Mouse (Mus musculus) intestine, embryonic 15.5 days (tissue): ENCODE data around the gene Btbd9. TPM values are rescaled to one million over a fixed set of nuclear protein-coding genes. Genes with fewer than 3 reads are reported as not detected.

Experiments
- ATAC-seq: fragments of 200-750 bp; cut with Nextera tagmentation; 2 replicates; pipeline ENCODE4 v1.8.0; 2017; ENCODE audit warnings: moderate TSS enrichment, moderate library complexity
- H3K27ac ChIP-seq: fragments of 300-500 bp; sonication (generic); 2 replicates; pipeline ENCODE4 v1.5.1; 2015; ENCODE audit warnings: mild to moderate bottlenecking, inconsistent platforms
- H3K27me3 ChIP-seq: fragments of 300-500 bp; sonication (generic); replicated peaks from 2 replicates; pipeline ENCODE4 v1.6.1; 2015; ENCODE audit warnings: inconsistent platforms
- H3K36me3 ChIP-seq: fragments of 300-500 bp; sonication (generic); 2 replicates; pipeline ENCODE4 v1.6.1; 2015; ENCODE audit warnings: inconsistent platforms
- H3K4me1 ChIP-seq: fragments of 300-500 bp; sonication (generic); replicated peaks from 2 replicates; pipeline ENCODE4 v1.6.1; 2015; ENCODE audit warnings: inconsistent platforms
- H3K4me2 ChIP-seq: fragments of 300-500 bp; sonication (generic); replicated peaks from 2 replicates; pipeline ENCODE4 v1.6.1; 2015; ENCODE audit warnings: mild to moderate bottlenecking, inconsistent platforms
- H3K4me3 ChIP-seq: fragments of 300-500 bp; sonication (generic); replicated peaks from 2 replicates; pipeline ENCODE4 v1.5.1; 2015; ENCODE audit warnings: inconsistent platforms
- H3K9ac ChIP-seq: fragments of 300-500 bp; sonication (generic); 2 replicates; pipeline ENCODE4 v1.6.1; 2015; ENCODE audit warnings: inconsistent platforms
- H3K9me3 ChIP-seq: fragments of 300-500 bp; sonication (generic); 2 replicates; pipeline ENCODE4 v1.6.1; 2016; ENCODE audit warnings: inconsistent platforms
- WGBS: fragments of 180-500 bp; shearing (Covaris S2); methylation state at CpG from one replicate; pipeline ENCODE4 v1.1.7; 2015; 5-methylcytosine and 5-hydroxymethylcytosine counted together
- polyA plus RNA-seq: library from polyadenylated mRNA; unstranded; fragments of >200 nt; fragmentation: Nextera tagmentation; extraction: Ambion mirVana; gene quantifications from 2 replicates; pipeline ENCODE4 v1.2.1, GENCODE M21; 2015

Btbd9 gene
- polyA plus RNA-seq, 1 experiment from 2014 or later = 52.8 TPM

DNA sequence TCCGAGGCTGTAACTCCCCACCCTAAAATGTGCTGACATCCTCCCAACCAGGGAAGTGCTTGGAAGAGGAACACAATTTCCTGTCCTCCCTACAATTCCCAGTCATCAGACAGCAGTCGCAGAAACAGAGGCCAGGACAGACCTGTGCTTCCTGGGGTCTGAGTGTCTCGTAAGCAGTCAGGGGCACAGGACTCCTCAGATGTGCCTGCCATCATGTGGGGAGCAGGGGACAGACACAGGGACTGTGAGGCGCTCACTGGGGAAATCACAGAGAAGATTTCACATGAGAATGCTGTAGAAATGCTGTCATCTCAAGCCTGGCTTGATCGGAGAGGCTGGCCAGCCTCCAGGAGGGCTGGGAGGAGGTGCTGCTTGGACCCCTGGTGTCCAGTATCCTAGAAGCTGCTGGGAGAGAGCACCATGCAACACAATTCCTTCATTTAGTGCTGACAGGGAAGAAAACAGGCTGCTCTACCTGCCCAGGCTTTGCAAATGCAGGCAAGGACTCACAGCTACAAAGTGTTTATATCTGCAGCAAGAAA is 308.8 kb downstream of the Btbd9 start:
- no peak for ATAC-seq
- H3K4me3 ChIP-seq = no peak overlapping the region
- 71% methylated on average over 5 of the region's 5 CpGs for WGBS
- H3K36me3 ChIP-seq = no peaks in the 10 kb centered on the region
- H3K4me2 ChIP-seq = no peak overlapping the region
- no peaks in the 10 kb centered on the region for H3K27me3 ChIP-seq
- no peaks in the 10 kb centered on the region for H3K9me3 ChIP-seq
- H3K27ac ChIP-seq = no peak overlapping the region
- H3K9ac ChIP-seq = no peak overlapping the region
- peaks cover 16% of the 10 kb centered on the region for H3K4me1 ChIP-seq

- H3K9me3 ChIP-seq = no peaks in the 10 kb centered on the region
- 51% methylated on average over 2 of the region's 2 CpGs for WGBS
- no peak overlapping the region for H3K4me3 ChIP-seq
- H3K4me2 ChIP-seq = no peak overlapping the region
- no peak overlapping the region for H3K9ac ChIP-seq
- no peaks in the 10 kb centered on the region for H3K36me3 ChIP-seq
- no peaks in the 10 kb centered on the region for H3K27me3 ChIP-seq
- H3K4me1 ChIP-seq = peaks cover 34% of the 10 kb centered on the region
- peak overlapping the region; percentile 58; the same call in 1 of the 2 replicates for H3K27ac ChIP-seq
- ATAC-seq = peak; percentile 81
Observed at GRCm38 (mm10) chr17:30263535-30263934, 312.8 kb downstream of the Btbd9 start.

GRCm38 (mm10) chr17:30262943-30263342 is 313.3 kb downstream of the Btbd9 start:
- H3K4me3 ChIP-seq = no peak overlapping the region
- 61% methylated on average over 6 of the region's 6 CpGs for WGBS
- H3K4me2 ChIP-seq = no peak overlapping the region
- no peaks in the 10 kb centered on the region for H3K36me3 ChIP-seq
- no peak for ATAC-seq
- H3K9me3 ChIP-seq = no peaks in the 10 kb centered on the region
- H3K4me1 ChIP-seq = peaks cover 34% of the 10 kb centered on the region
- H3K27me3 ChIP-seq = no peaks in the 10 kb centered on the region
- no peak overlapping the region for H3K9ac ChIP-seq
- H3K27ac ChIP-seq = peak overlapping the region; percentile 58

DNA sequence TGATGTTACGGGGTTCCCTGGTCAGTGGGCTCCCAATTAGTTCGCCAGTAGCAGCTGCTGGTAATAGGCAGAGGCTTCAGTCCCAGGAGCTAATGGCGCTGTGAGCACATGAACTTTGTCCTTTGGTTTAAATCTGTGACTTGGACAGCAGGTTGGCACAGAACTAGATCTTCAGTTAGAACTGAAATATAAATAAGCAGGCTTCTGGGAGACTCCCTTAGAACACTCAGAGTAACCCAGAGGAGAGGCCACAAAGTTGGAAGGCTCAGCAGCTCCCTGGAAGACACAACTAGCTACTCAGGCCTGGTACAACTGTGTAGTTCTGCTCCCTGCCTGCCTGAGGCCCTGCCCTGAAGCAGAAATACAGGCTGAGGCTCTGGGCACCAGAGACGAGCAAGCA is 313.8 kb downstream of the Btbd9 start:
- H3K4me3 ChIP-seq = no peak overlapping the region
- H3K9me3 ChIP-seq = no peaks in the 10 kb centered on the region
- H3K4me2 ChIP-seq = no peak overlapping the region
- H3K36me3 ChIP-seq = no peaks in the 10 kb centered on the region
- WGBS = 67% methylated on average over 4 of the region's 4 CpGs
- no peaks in the 10 kb centered on the region for H3K27me3 ChIP-seq
- no peak overlapping the region for H3K9ac ChIP-seq
- peak overlapping the region; percentile 58; the same call in 1 of the 2 replicates for H3K27ac ChIP-seq
- peaks cover 31% of the 10 kb centered on the region for H3K4me1 ChIP-seq
- ATAC-seq = no peak

GRCm38 (mm10) chr17:30261983-30262340 is 314.3 kb downstream of the Btbd9 start:
- ATAC-seq = no peak
- WGBS = 87% methylated on average over 3 of the region's 3 CpGs

DNA sequence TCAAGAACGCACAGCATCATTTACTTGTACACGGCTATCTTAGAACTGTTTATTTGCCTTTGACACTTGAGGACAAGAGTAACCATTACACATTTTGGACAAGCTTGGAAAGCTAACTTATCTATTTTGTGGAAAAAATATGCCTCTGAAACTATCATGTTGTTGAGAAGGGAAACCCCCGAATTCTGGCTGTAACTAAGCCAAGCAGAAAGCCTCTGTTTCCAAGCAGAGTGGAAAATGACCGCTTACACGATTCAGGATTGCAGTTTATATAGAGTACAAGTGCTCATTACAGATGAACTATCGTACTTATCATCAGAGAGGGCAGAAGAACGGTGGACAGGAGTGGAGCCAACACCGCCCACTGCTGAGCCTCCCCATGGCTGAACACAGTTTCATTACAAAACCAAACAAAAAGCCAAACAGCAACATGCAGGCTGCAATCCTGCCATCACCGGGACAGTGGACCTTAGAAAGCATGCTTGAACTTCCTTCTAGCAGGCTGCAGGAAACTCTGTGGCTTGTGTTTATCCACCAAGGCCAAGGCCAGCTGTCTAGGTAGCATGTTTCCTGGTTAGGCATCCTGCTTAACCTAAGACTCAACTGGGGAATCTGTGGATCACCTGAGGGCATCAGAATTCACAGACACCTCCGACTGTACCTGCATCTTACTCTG is 314.8 kb downstream of the Btbd9 start:
- 45% methylated on average over 10 of the region's 10 CpGs for WGBS
- no peak for ATAC-seq
- Histone ChIP-seq H3K4me1 (peaks cover 28% of the 10 kb centered on the region), H3K36me3 (no peaks in the 10 kb centered on the region), H3K4me2 (0 out of 2 replicates have a peak overlapping the region, but pooled peaks have one; percentile 7), H3K9ac (no peak overlapping the region), H3K27ac (0 out of 2 replicates have a peak overlapping the region, but pooled peaks have one; percentile 40), H3K4me3 (no peak overlapping the region), H3K9me3 (no peaks in the 10 kb centered on the region), H3K27me3 (no peaks in the 10 kb centered on the region)

More at GRCm38 (mm10) chr17:30261983-30262340, 314.3 kb downstream of the Btbd9 start:
- Histone ChIP-seq H3K9ac (no peak overlapping the region), H3K27me3 (no peaks in the 10 kb centered on the region), H3K36me3 (no peaks in the 10 kb centered on the region), H3K9me3 (no peaks in the 10 kb centered on the region), H3K4me3 (no peak overlapping the region), H3K4me1 (peaks cover 28% of the 10 kb centered on the region), H3K27ac (0 out of 2 replicates have a peak overlapping the region, but pooled peaks have one; percentile 40), H3K4me2 (no peak overlapping the region)

DNA sequence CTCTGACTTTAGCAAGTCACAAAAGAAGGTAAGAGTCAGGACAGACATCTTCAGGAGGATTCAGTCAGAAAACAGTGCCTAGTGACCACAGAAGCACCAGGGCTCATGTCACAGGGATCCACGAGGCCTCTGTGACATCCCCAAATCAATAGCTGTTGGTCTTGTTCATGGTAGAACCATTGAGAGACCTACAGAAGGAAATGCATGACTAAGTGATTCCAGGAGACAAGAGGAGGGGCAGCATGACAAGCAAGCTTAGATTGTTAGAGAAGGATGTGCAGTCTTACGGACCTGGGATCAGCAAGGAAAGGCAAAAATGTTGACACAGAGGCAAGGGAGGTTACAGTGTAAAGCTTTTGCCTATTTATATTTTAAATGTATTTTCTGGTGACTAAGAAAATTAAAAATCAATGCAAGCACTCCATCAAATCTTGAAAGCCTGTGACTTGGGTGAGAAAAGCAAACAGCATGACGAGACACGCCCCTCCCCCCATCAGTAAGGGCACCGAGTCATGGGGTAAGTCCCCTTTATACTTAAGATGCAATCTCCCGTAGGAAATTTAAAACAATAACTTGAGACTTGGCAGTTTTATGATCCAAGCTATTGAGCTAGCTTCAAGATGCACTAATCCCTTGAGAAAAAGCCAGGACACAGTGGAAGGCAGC is 315.5 kb downstream of the Btbd9 start:
- no peaks in the 10 kb centered on the region for H3K36me3 ChIP-seq
- peaks cover 28% of the 10 kb centered on the region for H3K4me1 ChIP-seq
- WGBS = 46% methylated on average over 6 of the region's 6 CpGs
- no peaks in the 10 kb centered on the region for H3K9me3 ChIP-seq
- ATAC-seq = no peak
- no peak overlapping the region for H3K27ac ChIP-seq
- no peaks in the 10 kb centered on the region for H3K27me3 ChIP-seq
- no peak overlapping the region for H3K4me2 ChIP-seq
- H3K4me3 ChIP-seq = no peak overlapping the region
- no peak overlapping the region for H3K9ac ChIP-seq

- Histone ChIP-seq H3K27ac (no peak overlapping the region), H3K27me3 (no peaks in the 10 kb centered on the region), H3K9me3 (no peaks in the 10 kb centered on the region), H3K4me3 (no peak overlapping the region), H3K4me1 (peaks cover 28% of the 10 kb centered on the region), H3K9ac (no peak overlapping the region), H3K36me3 (no peaks in the 10 kb centered on the region), H3K4me2 (no peak overlapping the region)
- ATAC-seq = no peak
- WGBS = 72% methylated on average over 6 of the region's 6 CpGs
Observed at GRCm38 (mm10) chr17:30259938-30260337, 316.4 kb downstream of the Btbd9 start.

DNA sequence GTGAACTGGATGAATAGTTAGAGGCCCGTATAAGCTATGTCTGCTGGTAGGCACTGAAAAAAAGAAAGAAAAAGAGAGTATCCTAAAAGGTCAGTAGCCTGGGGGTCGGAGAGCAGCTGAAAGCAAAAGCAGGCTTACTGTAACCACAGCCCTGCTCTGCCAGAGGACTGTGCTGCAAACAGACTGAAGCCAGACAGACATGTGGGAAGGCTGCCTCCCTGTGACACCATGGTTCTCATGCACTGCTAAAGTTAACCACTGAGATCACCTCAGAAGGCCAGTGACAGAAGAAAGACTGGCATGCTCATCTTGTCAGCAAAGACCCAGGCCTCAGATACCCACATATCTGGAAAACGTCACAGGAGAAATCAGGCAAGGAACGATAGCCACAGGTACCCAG is 317.8 kb downstream of the Btbd9 start:
- Histone ChIP-seq H3K36me3 (no peaks in the 10 kb centered on the region), H3K27ac (no peak overlapping the region), H3K4me1 (peaks cover 28% of the 10 kb centered on the region), H3K4me2 (no peak overlapping the region), H3K9me3 (no peaks in the 10 kb centered on the region), H3K4me3 (no peak overlapping the region), H3K27me3 (no peaks in the 10 kb centered on the region), H3K9ac (no peak overlapping the region)
- no peak for ATAC-seq
- WGBS = 77% methylated on average over 4 of the region's 4 CpGs

DNA sequence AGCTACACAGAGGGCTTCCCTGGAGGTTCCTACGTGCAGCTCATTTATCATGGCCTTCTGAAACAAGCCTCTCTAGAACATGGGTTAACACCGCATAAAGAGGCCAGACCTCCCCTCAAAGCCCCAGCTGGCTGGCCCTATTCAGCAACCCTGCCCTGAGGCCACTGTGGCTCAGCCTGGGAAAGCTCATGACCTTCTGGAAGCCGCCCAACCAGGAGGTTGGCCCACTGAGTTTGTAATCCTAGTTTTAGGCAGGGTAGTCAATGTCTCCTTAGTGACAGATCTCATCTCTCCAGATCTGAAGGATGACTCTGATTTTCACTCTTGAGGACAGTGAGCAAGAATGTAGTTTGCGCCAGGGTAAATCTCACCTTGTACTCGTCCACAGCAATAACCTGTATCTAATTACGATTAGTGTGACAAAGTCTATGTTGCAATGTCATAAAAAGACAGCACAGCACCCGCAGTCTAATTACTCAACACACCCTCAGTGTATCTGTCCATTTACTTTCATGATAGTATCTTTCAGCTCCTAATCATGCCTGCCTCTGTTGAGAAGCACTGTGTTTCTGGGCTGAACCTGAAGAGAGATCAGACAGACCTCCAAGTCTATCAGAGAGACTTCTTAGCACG is 320.2 kb downstream of the Btbd9 start:
- Histone ChIP-seq H3K4me1 (peaks cover 10% of the 10 kb centered on the region), H3K27ac (no peak overlapping the region), H3K4me3 (no peak overlapping the region), H3K27me3 (no peaks in the 10 kb centered on the region), H3K9me3 (no peaks in the 10 kb centered on the region), H3K9ac (no peak overlapping the region), H3K36me3 (no peaks in the 10 kb centered on the region), H3K4me2 (no peak overlapping the region)
- WGBS = 67% methylated on average over 8 of the region's 8 CpGs
- ATAC-seq = peak; percentile 77

GRCm38 (mm10) chr17:30253924-30254323 is 322.4 kb downstream of the Btbd9 start:
- H3K9ac ChIP-seq = no peak overlapping the region
- H3K36me3 ChIP-seq = no peaks in the 10 kb centered on the region
- H3K27ac ChIP-seq = no peak overlapping the region
- no peaks in the 10 kb centered on the region for H3K9me3 ChIP-seq
- no peak for ATAC-seq
- H3K4me3 ChIP-seq = no peak overlapping the region
- no peaks in the 10 kb centered on the region for H3K27me3 ChIP-seq
- H3K4me1 ChIP-seq = no peaks in the 10 kb centered on the region
- H3K4me2 ChIP-seq = no peak overlapping the region
- 50% methylated on average over 7 of the region's 7 CpGs for WGBS

- WGBS = 87% methylated on average over 5 of the region's 5 CpGs
- no peaks in the 10 kb centered on the region for H3K4me1 ChIP-seq
Observed at GRCm38 (mm10) chr17:30253028-30253427, 323.3 kb downstream of the Btbd9 start.

More at GRCm38 (mm10) chr17:30253028-30253427, 323.3 kb downstream of the Btbd9 start:
- H3K4me2 ChIP-seq = no peak overlapping the region
- H3K27me3 ChIP-seq = no peaks in the 10 kb centered on the region
- H3K27ac ChIP-seq = no peak overlapping the region
- no peak overlapping the region for H3K9ac ChIP-seq
- no peak overlapping the region for H3K4me3 ChIP-seq
- ATAC-seq = no peak
- H3K36me3 ChIP-seq = no peaks in the 10 kb centered on the region
- H3K9me3 ChIP-seq = no peaks in the 10 kb centered on the region
